Mouse (Mus musculus) megakaryocyte progenitor cell, adult 5-6 weeks (primary cell): ENCODE data around the gene Gm6588. TPM values are rescaled to one million over a fixed set of nuclear protein-coding genes. Genes with fewer than 3 reads are reported as not detected.

Experiments
- ATAC-seq: replicated peaks from 2 replicates; pipeline ENCODE4 v1.8.0; 2016; ENCODE audit warnings: mild to moderate bottlenecking, moderate TSS enrichment, inconsistent platforms; ENCODE audit not compliant: poor library complexity
- total RNA-seq, 2 experiments: library from RNA; stranded (forward) in 1 of 2; stranded (reverse) in 1 of 2; fragments of 157-497, 149-512 nt in 1 of 2; fragments of 200-1000 nt in 1 of 2; gene quantifications; 2 replicates each; pipeline versions ENCODE4 v1.2.3 to v1.2.4; 2015 to 2017

Gm6588 gene
- total RNA-seq, 2 experiments from 2014 or later, result not detected

- ATAC-seq, result no peak
Observed at GRCm38 (mm10) chr5:112468986-112469581, 19.9 kb downstream of the Gm6588 start.

- 0 out of 2 replicates have a peak, but pooled peaks have one; percentile 31 for ATAC-seq
Observed at GRCm38 (mm10) chr5:112470144-112470543, 20.9 kb downstream of the Gm6588 start.

- no peak for ATAC-seq
Observed at GRCm38 (mm10) chr5:112473453-112473852, 24.2 kb downstream of the Gm6588 start.

- no peak for ATAC-seq
Observed at GRCm38 (mm10) chr5:112481946-112482410, 32.8 kb downstream of the Gm6588 start.

GRCm38 (mm10) chr5:112482551-112482950, 33.3 kb downstream of the Gm6588 start:
- ATAC-seq, result no peak

- ATAC-seq, result peak; percentile 48; the same call in 1 of the 2 replicates
Observed at GRCm38 (mm10) chr5:112483030-112483429, 33.8 kb downstream of the Gm6588 start.

GRCm38 (mm10) chr5:112484924-112485715, 35.9 kb downstream of the Gm6588 start:
- ATAC-seq, result no peak

- ATAC-seq, result no peak
Observed at GRCm38 (mm10) chr5:112486415-112486814, 37.2 kb downstream of the Gm6588 start.

- ATAC-seq, result no peak
Observed at GRCm38 (mm10) chr5:112487504-112487903, 38.3 kb downstream of the Gm6588 start.

GRCm38 (mm10) chr5:112488101-112488776, 39.0 kb downstream of the Gm6588 start:
- ATAC-seq, result no peak

GRCm38 (mm10) chr5:112491489-112491888, 42.3 kb downstream of the Gm6588 start:
- ATAC-seq, result no peak

- no peak for ATAC-seq
Observed at GRCm38 (mm10) chr5:112493492-112493891, 44.3 kb downstream of the Gm6588 start.

- no peak for ATAC-seq
Observed at GRCm38 (mm10) chr5:112496753-112497369, 47.6 kb downstream of the Gm6588 start.

GRCm38 (mm10) chr5:112498921-112499917, 50.0 kb downstream of the Gm6588 start:
- no peak for ATAC-seq

GRCm38 (mm10) chr5:112499918-112500682, 50.9 kb downstream of the Gm6588 start:
- ATAC-seq, result no peak
